Mouse (Mus musculus) liver, embryonic 12.5 days (tissue): ENCODE data around the gene Wdr93. TPM values are rescaled to one million over a fixed set of nuclear protein-coding genes. Genes with fewer than 3 reads are reported as not detected.
A peak's percentile ranks its signal among the peaks of the same experiment; 100 is the strongest.
"Not testable (repeated sequence)": the region's sequence is repeated elsewhere in the genome, so short reads cannot be mapped to it uniquely, and the experiment has no call there.

Source experiments
- ATAC-seq: fragments of 200-750 bp; cut with Nextera tagmentation; 2 replicates; pipeline ENCODE4 v1.8.0; 2017; ENCODE audit warnings: moderate number of reproducible peaks, mild to moderate bottlenecking, moderate library complexity
- H3K27ac ChIP-seq: fragments of 300-500 bp; sonication (generic); 2 replicates; pipeline ENCODE4 v1.5.1; 2016; ENCODE audit warnings: mild to moderate bottlenecking
- H3K27me3 ChIP-seq: fragments of 300-500 bp; sonication (generic); replicated peaks from 2 replicates; pipeline ENCODE4 v1.6.1; 2016; ENCODE audit warnings: mild to moderate bottlenecking, moderate library complexity
- H3K36me3 ChIP-seq: fragments of 300-500 bp; sonication (generic); 2 replicates; pipeline ENCODE4 v1.6.1; 2016; ENCODE audit warnings: mild to moderate bottlenecking, moderate library complexity
- H3K4me1 ChIP-seq: fragments of 300-500 bp; sonication (generic); 2 replicates; pipeline ENCODE4 v1.6.1; 2016
- H3K4me2 ChIP-seq: fragments of 300-500 bp; sonication (generic); 2 replicates; pipeline ENCODE4 v1.6.1; 2016; ENCODE audit warnings: mild to moderate bottlenecking, moderate library complexity
- H3K4me3 ChIP-seq: fragments of 300-500 bp; sonication (generic); 2 replicates; pipeline ENCODE4 v1.5.1; 2016; ENCODE audit warnings: mild to moderate bottlenecking, moderate library complexity
- H3K9ac ChIP-seq: fragments of 300-500 bp; sonication (generic); 2 replicates; pipeline ENCODE4 v1.6.1; 2016; ENCODE audit warnings: mild to moderate bottlenecking, moderate library complexity
- H3K9me3 ChIP-seq: fragments of 300-500 bp; sonication (generic); replicated peaks from 2 replicates; pipeline ENCODE4 v1.6.1; 2016; ENCODE audit warnings: mild to moderate bottlenecking, moderate library complexity
- WGBS: fragments of 180-500 bp; shearing (Covaris S2); methylation state at CpG from one replicate; pipeline ENCODE4 v1.1.7; 2016; ENCODE audit not compliant: insufficient replicate concordance; 5-methylcytosine and 5-hydroxymethylcytosine counted together
- polyA plus RNA-seq: library from polyadenylated mRNA; unstranded; fragments of >200 nt; fragmentation: Nextera tagmentation; extraction: Ambion mirVana; gene quantifications from 2 replicates; pipeline ENCODE4 v1.2.1, GENCODE M21; 2016

Wdr93 gene
- polyA plus RNA-seq, 1 experiment from 2014 or later: 0.07 TPM

- 45% methylated on average over 2 of the region's 2 CpGs for WGBS
- not testable (repeated sequence) for H3K9ac ChIP-seq, H3K4me2 ChIP-seq, H3K27ac ChIP-seq, H3K4me3 ChIP-seq, H3K9me3 ChIP-seq, ATAC-seq, H3K36me3 ChIP-seq
- Histone ChIP-seq H3K27me3 (peaks cover 76% of the 10 kb centered on the region), H3K4me1 (peaks cover 13% of the 10 kb centered on the region)
These were observed 46.8 kb downstream of the Wdr93 start for GRCm38 (mm10) chr7:79789812-79790211.

DNA sequence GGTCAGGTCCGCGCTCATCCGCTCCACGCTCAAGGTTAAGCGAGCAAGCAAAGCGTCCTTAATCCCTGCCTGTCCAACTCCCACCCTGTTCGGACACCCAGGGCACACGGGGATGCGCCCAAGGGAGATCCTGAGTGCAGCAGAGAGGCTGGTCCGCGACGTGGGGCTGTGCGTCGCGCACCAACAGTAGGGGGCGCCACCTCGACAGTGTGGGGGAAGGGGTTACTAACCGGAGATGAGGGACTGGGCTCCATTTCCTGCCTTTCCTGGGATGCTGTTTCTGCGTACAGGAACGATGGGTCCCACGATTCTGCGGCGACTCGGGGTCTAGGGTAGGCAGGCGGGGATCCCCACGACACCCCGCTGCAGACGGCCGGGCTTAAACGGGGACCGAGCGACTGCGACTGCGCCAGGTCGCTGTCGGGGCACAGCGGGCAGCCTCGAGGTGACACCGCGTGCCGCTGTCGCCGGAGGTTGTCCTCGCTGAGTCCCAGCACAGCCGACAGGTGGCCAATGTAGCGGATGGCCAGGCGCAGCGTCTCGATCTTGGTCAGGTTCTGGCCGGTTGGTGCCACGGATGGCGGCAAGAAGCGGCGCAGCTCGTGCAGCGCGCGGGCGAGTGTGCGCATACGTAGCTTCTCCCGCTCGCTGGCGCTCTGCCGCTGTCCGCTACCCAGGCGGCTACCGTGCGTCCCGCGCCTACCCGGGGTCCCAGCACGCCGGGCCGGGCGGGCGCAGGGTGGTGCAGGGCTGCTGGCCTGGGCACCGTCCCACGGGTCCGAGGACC, 49.9 kb downstream of the Wdr93 start:
- Histone ChIP-seq H3K27ac (no peak overlapping the region), H3K4me1 (peaks cover 13% of the 10 kb centered on the region), H3K9me3 (no peaks in the 10 kb centered on the region), H3K27me3 (peaks cover 93% of the 10 kb centered on the region), H3K4me3 (peak overlapping the region; percentile 44), H3K9ac (peak overlapping the region; percentile 22; the same call in 1 of the 2 replicates), H3K36me3 (no peaks in the 10 kb centered on the region), H3K4me2 (peak overlapping the region; percentile 67)
- no peak for ATAC-seq
- 3% methylated on average over 80 of the region's 80 CpGs for WGBS

GRCm38 (mm10) chr7:79793688-79794087, 50.7 kb downstream of the Wdr93 start, which contains the start of gene Mesp1:
Gene Mesp1 (minus strand): TSS chr7:79793788.
- no peak for ATAC-seq
- peaks cover 86% of the 10 kb centered on the region for H3K27me3 ChIP-seq
- peak within 1 kb of the TSS; percentile 67 for H3K4me2 ChIP-seq
- H3K4me1 ChIP-seq: peaks cover 13% of the 10 kb centered on the region
- H3K36me3 ChIP-seq: no peaks in the 10 kb centered on the region
- H3K9me3 ChIP-seq: no peaks in the 10 kb centered on the region
- no peak within 1 kb of the TSS for H3K27ac ChIP-seq
- WGBS: 54% methylated on average over 6 of the region's 6 CpGs
- H3K9ac ChIP-seq: peak within 1 kb of the TSS; percentile 22; the same call in 1 of the 2 replicates
- peak within 1 kb of the TSS; percentile 44 for H3K4me3 ChIP-seq

DNA sequence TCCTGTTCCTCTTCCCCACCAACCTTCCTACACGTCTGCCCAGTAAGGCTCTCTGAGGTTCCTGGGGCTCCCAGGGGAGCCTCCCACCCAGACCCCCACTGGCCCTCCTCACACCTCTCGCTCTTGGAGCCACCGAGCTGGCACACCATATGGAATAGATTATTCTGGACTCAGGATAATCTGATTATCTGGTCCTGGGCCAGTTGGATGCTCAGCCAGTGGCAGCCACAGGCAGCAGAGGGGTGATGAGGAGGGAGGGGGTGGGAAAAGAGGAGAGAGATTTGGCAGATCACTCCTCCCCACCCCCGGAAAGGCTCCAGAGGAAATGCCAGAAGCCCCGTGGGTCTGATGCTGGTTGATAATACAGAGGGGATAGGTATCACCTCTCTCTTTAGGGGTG, 55.6 kb downstream of the Wdr93 start:
- Histone ChIP-seq H3K27me3 (peaks cover 51% of the 10 kb centered on the region), H3K27ac (no peak overlapping the region), H3K36me3 (no peaks in the 10 kb centered on the region), H3K9me3 (no peaks in the 10 kb centered on the region), H3K4me3 (no peak overlapping the region), H3K4me2 (no peak overlapping the region), H3K9ac (no peak overlapping the region), H3K4me1 (no peaks in the 10 kb centered on the region)
- ATAC-seq: no peak
- WGBS: 12% methylated on average over 5 of the region's 5 CpGs

GRCm38 (mm10) chr7:79799048-79799447, 56.1 kb downstream of the Wdr93 start:
- no peaks in the 10 kb centered on the region for H3K9me3 ChIP-seq
- no peaks in the 10 kb centered on the region for H3K36me3 ChIP-seq
- peaks cover 47% of the 10 kb centered on the region for H3K27me3 ChIP-seq
- H3K4me1 ChIP-seq: no peaks in the 10 kb centered on the region
- H3K4me3 ChIP-seq: no peak overlapping the region
- H3K27ac ChIP-seq: no peak overlapping the region
- H3K4me2 ChIP-seq: no peak overlapping the region
- no peak for ATAC-seq
- H3K9ac ChIP-seq: no peak overlapping the region
- WGBS: 3% methylated on average over 8 of the region's 8 CpGs

DNA sequence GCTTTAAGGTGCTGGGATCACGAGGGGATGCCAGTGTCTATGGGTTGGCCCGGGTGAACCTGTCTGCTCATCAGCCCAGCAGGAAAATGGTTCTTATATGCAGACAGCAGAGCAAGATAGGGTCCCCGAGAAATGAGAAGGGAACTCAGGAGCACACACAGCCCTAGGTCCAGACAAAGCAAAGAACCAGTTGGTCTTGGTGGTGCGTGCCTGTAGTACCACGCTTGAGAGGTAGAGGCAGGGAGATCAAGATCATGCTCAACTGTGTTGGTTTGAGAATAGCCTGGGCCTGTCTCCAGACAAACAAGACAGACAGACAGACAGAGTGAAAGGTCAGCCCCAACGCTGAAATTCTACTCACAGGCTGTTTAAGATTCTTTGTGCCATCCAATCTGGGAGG, 56.5 kb downstream of the Wdr93 start:
- H3K4me2 ChIP-seq: no peak overlapping the region
- no peaks in the 10 kb centered on the region for H3K9me3 ChIP-seq
- no peak overlapping the region for H3K4me3 ChIP-seq
- 50% methylated on average over 6 of the region's 6 CpGs for WGBS
- no peak overlapping the region for H3K9ac ChIP-seq
- no peak overlapping the region for H3K27ac ChIP-seq
- no peak for ATAC-seq
- H3K4me1 ChIP-seq: no peaks in the 10 kb centered on the region
- peaks cover 42% of the 10 kb centered on the region for H3K27me3 ChIP-seq
- H3K36me3 ChIP-seq: no peaks in the 10 kb centered on the region

DNA sequence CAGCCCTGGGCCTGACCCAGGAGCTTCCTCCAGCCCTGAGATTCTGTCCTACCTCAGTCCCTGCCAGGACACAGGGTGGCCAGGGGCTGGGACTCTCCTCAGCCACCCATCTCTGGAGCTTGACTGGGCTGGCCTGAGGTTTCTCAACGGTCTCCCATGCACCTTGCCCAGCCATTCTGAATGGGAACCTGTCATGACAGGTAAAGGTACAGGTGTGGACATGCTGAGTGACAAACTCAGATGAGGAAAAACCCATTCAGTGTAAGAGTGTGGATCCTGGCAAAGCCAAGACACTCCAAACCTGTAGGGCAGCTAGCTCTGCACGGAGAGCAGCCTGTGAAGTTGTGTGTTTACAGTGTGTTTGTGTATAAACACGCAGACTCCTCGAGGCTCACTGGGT, 57.4 kb downstream of the Wdr93 start:
- H3K4me3 ChIP-seq: no peak overlapping the region
- peaks cover 34% of the 10 kb centered on the region for H3K27me3 ChIP-seq
- H3K9ac ChIP-seq: no peak overlapping the region
- H3K4me2 ChIP-seq: no peak overlapping the region
- WGBS: 62% methylated on average over 4 of the region's 4 CpGs
- ATAC-seq: no peak
- H3K4me1 ChIP-seq: no peaks in the 10 kb centered on the region
- H3K27ac ChIP-seq: no peak overlapping the region
- H3K36me3 ChIP-seq: no peaks in the 10 kb centered on the region
- H3K9me3 ChIP-seq: no peaks in the 10 kb centered on the region

GRCm38 (mm10) chr7:79801391-79801790, 58.4 kb downstream of the Wdr93 start:
- H3K4me2 ChIP-seq: no peak overlapping the region
- H3K9me3 ChIP-seq: no peaks in the 10 kb centered on the region
- 75% methylated on average over 11 of the region's 11 CpGs for WGBS
- H3K4me3 ChIP-seq: no peak overlapping the region
- H3K36me3 ChIP-seq: no peaks in the 10 kb centered on the region
- H3K9ac ChIP-seq: no peak overlapping the region
- H3K27ac ChIP-seq: no peak overlapping the region
- ATAC-seq: no peak
- peaks cover 23% of the 10 kb centered on the region for H3K27me3 ChIP-seq
- no peaks in the 10 kb centered on the region for H3K4me1 ChIP-seq

GRCm38 (mm10) chr7:79802037-79802436, 59.1 kb downstream of the Wdr93 start:
- H3K9me3 ChIP-seq: no peaks in the 10 kb centered on the region
- H3K36me3 ChIP-seq: no peaks in the 10 kb centered on the region
- H3K27me3 ChIP-seq: peaks cover 17% of the 10 kb centered on the region
- no peaks in the 10 kb centered on the region for H3K4me1 ChIP-seq
- H3K27ac ChIP-seq: no peak overlapping the region
- ATAC-seq: no peak
- H3K9ac ChIP-seq: no peak overlapping the region
- 52% methylated on average over 5 of the region's 5 CpGs for WGBS
- H3K4me3 ChIP-seq: no peak overlapping the region
- no peak overlapping the region for H3K4me2 ChIP-seq

DNA sequence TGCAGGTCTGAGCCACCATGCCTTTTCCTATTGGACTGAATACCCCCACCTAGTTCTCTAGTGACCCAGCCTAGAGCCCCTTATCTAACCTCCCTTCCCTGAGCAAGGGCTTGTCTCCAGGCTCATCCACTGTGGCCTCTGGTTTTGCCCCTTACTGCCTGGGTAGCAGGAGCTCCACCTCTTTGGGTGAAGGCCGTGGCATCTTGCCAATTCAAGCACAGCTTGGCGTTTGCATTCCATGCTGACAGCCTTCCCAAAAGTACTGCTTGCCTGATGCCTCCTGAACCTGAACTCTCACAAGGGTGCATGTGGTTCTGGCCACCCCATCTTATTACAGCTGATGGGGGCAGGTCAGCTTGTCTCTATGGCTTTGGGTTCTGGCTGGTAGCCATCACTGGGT, 60.9 kb downstream of the Wdr93 start:
- Histone ChIP-seq H3K9ac (no peak overlapping the region), H3K27me3 (peaks cover 9% of the 10 kb centered on the region; the same call in 1 of the 2 replicates), H3K4me3 (no peak overlapping the region), H3K27ac (no peak overlapping the region), H3K4me1 (no peaks in the 10 kb centered on the region), H3K36me3 (no peaks in the 10 kb centered on the region), H3K4me2 (no peak overlapping the region), H3K9me3 (no peaks in the 10 kb centered on the region)
- ATAC-seq: no peak
- 65% methylated on average over 2 of the region's 2 CpGs for WGBS

DNA sequence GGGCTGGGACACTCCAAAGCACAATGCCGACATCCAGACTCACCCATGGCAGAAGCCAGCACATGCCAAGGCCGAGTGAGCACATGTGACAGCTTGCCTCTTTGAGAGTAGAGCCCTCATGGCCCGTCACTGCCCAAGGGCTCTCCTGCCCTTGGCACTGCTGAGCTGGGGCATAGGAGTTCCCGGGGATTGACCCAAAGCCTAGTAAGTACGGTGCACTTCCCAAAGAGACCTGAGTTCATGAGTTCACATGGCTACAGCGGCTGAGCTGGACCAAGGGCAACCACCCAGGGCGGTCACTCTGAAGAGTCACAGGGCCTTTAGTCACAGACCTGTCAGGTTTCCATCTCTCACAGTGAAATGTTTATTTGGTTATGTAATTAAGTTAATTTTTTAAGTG, 65.6 kb downstream of the Wdr93 start:
- WGBS: 70% methylated on average over 7 of the region's 7 CpGs
- Histone ChIP-seq H3K27me3 (peaks cover 34% of the 10 kb centered on the region), H3K4me2 (no peak overlapping the region), H3K4me1 (peaks cover 8% of the 10 kb centered on the region), H3K27ac (no peak overlapping the region), H3K9me3 (no peaks in the 10 kb centered on the region), H3K4me3 (no peak overlapping the region), H3K9ac (no peak overlapping the region), H3K36me3 (no peaks in the 10 kb centered on the region)
- no peak for ATAC-seq

DNA sequence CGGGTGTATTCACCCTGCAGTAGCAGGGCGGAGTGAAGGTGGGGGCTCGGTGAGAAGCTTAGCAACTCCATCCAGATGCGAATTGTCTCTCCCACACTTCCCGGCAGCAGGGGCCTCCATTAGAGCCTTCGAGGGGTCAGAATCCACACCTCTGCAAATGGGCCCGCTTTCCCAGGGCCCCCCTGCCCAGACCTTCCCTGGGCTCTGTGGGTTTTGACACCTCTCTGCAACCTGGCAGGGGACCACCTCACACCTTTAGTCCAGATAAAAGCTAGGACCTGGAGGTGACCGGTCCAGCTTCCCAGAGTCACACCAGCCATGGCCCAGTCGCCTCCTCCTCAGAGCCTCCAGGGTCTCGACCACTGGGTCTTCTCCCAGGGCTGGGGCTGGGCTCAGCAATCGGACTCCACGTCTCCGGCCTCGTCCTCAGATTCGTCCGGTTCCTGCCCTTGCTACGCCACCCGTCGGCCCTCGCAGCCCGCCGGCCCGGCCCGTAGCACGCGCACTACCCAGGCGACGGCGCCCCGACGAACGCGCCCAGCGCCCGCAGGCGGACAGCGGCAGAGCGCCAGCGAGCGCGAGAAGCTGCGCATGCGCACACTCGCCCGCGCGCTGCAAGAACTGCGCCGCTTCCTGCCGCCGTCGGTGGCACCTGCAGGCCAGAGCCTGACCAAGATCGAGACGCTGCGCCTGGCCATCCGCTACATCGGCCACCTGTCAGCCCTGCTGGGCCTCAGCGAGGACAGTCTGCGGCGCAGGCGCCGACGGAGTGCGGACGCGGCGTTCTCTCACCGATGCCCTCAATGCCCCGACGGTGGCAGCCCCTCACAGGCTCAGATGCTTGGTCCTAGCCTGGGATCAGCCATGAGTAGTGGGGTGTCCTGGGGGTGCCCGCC, 67.9 kb downstream of the Wdr93 start, which contains the start of gene Mesp2:
Gene Mesp2, plus strand, starts transcription at position 117 of the 896 bp plus-strand sequence.
- H3K4me2 ChIP-seq: peak within 1 kb of the TSS; percentile 57
- peaks cover 39% of the 10 kb centered on the region for H3K27me3 ChIP-seq
- no peaks in the 10 kb centered on the region for H3K36me3 ChIP-seq
- H3K9me3 ChIP-seq: no peaks in the 10 kb centered on the region
- no peak within 1 kb of the TSS for H3K27ac ChIP-seq
- H3K4me3 ChIP-seq: peak within 1 kb of the TSS; percentile 27
- 13% methylated on average over 70 of the region's 71 CpGs for WGBS
- no peak for ATAC-seq
- peaks cover 8% of the 10 kb centered on the region for H3K4me1 ChIP-seq
- H3K9ac ChIP-seq: 0 out of 2 replicates have a peak within 1 kb of the TSS, but pooled peaks have one; percentile 9
